ENCODE assay signal across 8 mouse cellular contexts in genomic region chr17:12534353-12535145, GRCm38 (mm10). TPM values are rescaled to one million over a fixed set of nuclear protein-coding genes. Genes with fewer than 3 reads are reported as not detected.
DNase-seq lines count a peak whose midpoint lies in the region; ATAC-seq and TF ChIP-seq lines count a peak whose summit lies in the region.

No protein-coding gene starts in this region.

- H3K79me2 ChIP-seq in MEL (ENCODE audit: control insufficient read depth, insufficient read depth, low read length, poor library complexity) = no peaks in the 10 kb centered on the region

- peak; percentile 70 for TF ChIP-seq RAD21 in MEL (IDR thresholded peaks at IDR 0.05; ENCODE audit: low read depth, low read length)

- H3K9ac ChIP-seq in forebrain, embryonic 15.5 days (replicated peaks) = no peak overlapping the region
- H3K9ac ChIP-seq in MEL (ENCODE audit: control insufficient read depth, low read depth, low read length, poor library complexity, severe bottlenecking) = no peak overlapping the region

- TF ChIP-seq EP300 in MEL (IDR thresholded peaks at IDR 0.05; ENCODE audit: low read depth in 1 of 2, low read length in 2 of 2) = no peak

- WGBS in forebrain, embryonic 10.5 days = 65% methylated on average over 13 of the region's 13 CpGs
- 70% methylated on average over 13 of the region's 13 CpGs for WGBS in forebrain, embryonic 15.5 days
- 37% methylated on average over 13 of the region's 13 CpGs for WGBS in lung, adult 2 months

- peak; percentile 63 for DNase-seq in forebrain, embryonic 10.5 days (ENCODE audit: extremely low spot score, low spot score)
- peak; percentile 85 for DNase-seq in MEL (ENCODE audit: low read depth, low spot score)
- peak; percentile 51 for DNase-seq in cerebellum, adult 11 months
- DNase-seq in gastrocnemius, adult 18-20 months (ENCODE audit: low spot score) = peak; percentile 79
- DNase-seq in kidney, postnatal 14 days = peak; percentile 76
- peak; percentile 32 for DNase-seq in lung, adult 2 months
- peak; percentile 16 to 24 for DNase-seq in right cerebral cortex, postnatal 36 days (ENCODE audit: low spot score in 2 of 2)

- no peak for ATAC-seq in forebrain, embryonic 15.5 days (replicated peaks)

- peak; percentile 89 to 96 (median 93) for TF ChIP-seq CTCF in MEL (IDR thresholded peaks at IDR 0.05 in 2 of 3, conservative IDR thresholded peaks at IDR 0.05 in 1 of 3; ENCODE audit: control insufficient read depth in 1 of 3, insufficient read depth in 1 of 3, low read depth in 2 of 3, low read length in 3 of 3, poor library complexity in 1 of 3, severe bottlenecking in 1 of 3)
- TF ChIP-seq CTCF in lung, adult 2 months (IDR thresholded peaks at IDR 0.05; ENCODE audit: insufficient read depth, low read length) = peak; percentile 86

- no peaks in the 10 kb centered on the region; the same call in 1 of the 2 replicates for H3K4me1 ChIP-seq in forebrain, embryonic 10.5 days
- no peaks in the 10 kb centered on the region for H3K4me1 ChIP-seq in forebrain, embryonic 15.5 days
- no peaks in the 10 kb centered on the region for H3K4me1 ChIP-seq in MEL (ENCODE audit: control insufficient read depth in 1 of 2, insufficient read depth in 2 of 2, low read length in 2 of 2)
- no peaks in the 10 kb centered on the region for H3K4me1 ChIP-seq in lung, adult 2 months (ENCODE audit: control insufficient read depth, insufficient read depth, low read length)

- H3K4me3 ChIP-seq in forebrain, embryonic 10.5 days = no peak overlapping the region
- H3K4me3 ChIP-seq in forebrain, embryonic 15.5 days = no peak overlapping the region
- no peak overlapping the region for H3K4me3 ChIP-seq in MEL (ENCODE audit: control insufficient read depth in 1 of 2, insufficient read depth in 1 of 2, low read depth in 2 of 2, low read length in 2 of 2)
- no peak overlapping the region for H3K4me3 ChIP-seq in lung, adult 2 months (replicated peaks; ENCODE audit: extremely low read depth, low read depth, low read length)

- no peak overlapping the region for H3K4me2 ChIP-seq in forebrain, embryonic 15.5 days (replicated peaks)

- no peaks in the 10 kb centered on the region for H3K36me3 ChIP-seq in forebrain, embryonic 10.5 days (replicated peaks)
- H3K36me3 ChIP-seq in forebrain, embryonic 15.5 days = no peaks in the 10 kb centered on the region
- no peaks in the 10 kb centered on the region for H3K36me3 ChIP-seq in MEL (ENCODE audit: control insufficient read depth in 1 of 2, insufficient read depth in 2 of 2, low read length in 2 of 2)

- TF ChIP-seq POLR2A in MEL (IDR thresholded peaks at IDR 0.05; ENCODE audit: control insufficient read depth in 1 of 2, insufficient read depth in 1 of 2, low read depth in 1 of 2, low read length in 2 of 2, poor library complexity in 1 of 2) = no peak
- no peak for TF ChIP-seq POLR2A in lung, adult 2 months (IDR thresholded peaks at IDR 0.05; ENCODE audit: borderline replicate concordance, extremely low read depth, low read depth, low read length)

- H3K27me3 ChIP-seq in forebrain, embryonic 10.5 days (ENCODE audit: poor library complexity, severe bottlenecking) = no peaks in the 10 kb centered on the region
- no peaks in the 10 kb centered on the region for H3K27me3 ChIP-seq in forebrain, embryonic 15.5 days
- peaks cover 0 to 3% of the 10 kb centered on the region in 2 experiments; a peak in 1 of 4 replicates for H3K27me3 ChIP-seq in MEL (ENCODE audit: control insufficient read depth in 1 of 2, insufficient read depth in 2 of 2, low read length in 2 of 2)

- no peaks in the 10 kb centered on the region for H3K9me3 ChIP-seq in forebrain, embryonic 10.5 days
- H3K9me3 ChIP-seq in forebrain, embryonic 15.5 days = no peaks in the 10 kb centered on the region
- no peaks in the 10 kb centered on the region for H3K9me3 ChIP-seq in MEL (replicated peaks; ENCODE audit: insufficient read depth, low read length)

- no peak overlapping the region for H3K27ac ChIP-seq in forebrain, embryonic 10.5 days
- no peak overlapping the region for H3K27ac ChIP-seq in forebrain, embryonic 15.5 days (replicated peaks)
- no peak overlapping the region for H3K27ac ChIP-seq in MEL (ENCODE audit: control insufficient read depth, low read depth, low read length)

TF ChIP-seq in MEL, 35 proteins besides CTCF, POLR2A, EP300 and RAD21:
- TF ChIP-seq JUND (IDR thresholded peaks at IDR 0.05; ENCODE audit: low read depth, low read length) (0 out of 2 replicates have a peak, but pooled peaks have one; percentile 20), ZC3H11A (IDR thresholded peaks at IDR 0.05; ENCODE audit: low read depth, low read length) (peak; percentile 70), SMC3 (IDR thresholded peaks at IDR 0.05; ENCODE audit: low read depth, low read length) (peak; percentile 97), SIN3A (IDR thresholded peaks at IDR 0.05; ENCODE audit: low read length) (no peak), ZMIZ1 (IDR thresholded peaks at IDR 0.05; ENCODE audit: low read depth, low read length) (no peak), ZNF384 (IDR thresholded peaks at IDR 0.05; ENCODE audit: low read depth, low read length) (peak; percentile 35; the same call in 1 of the 2 replicates)

RNA-seq across cellular contexts. Expression of gene Slc22a3, which starts 27.0 kb away (rescaled TPM):
- polyA plus RNA-seq in forebrain, embryonic 10.5 days (2016; fragmentation: Nextera tagmentation; extraction: Ambion mirVana) = 0.04 TPM in 1 of 2 replicates, not detected in the other
- 0.15 and 0.51 TPM in 2 replicates for polyA plus RNA-seq in forebrain, embryonic 15.5 days (2015; fragmentation: Nextera tagmentation; extraction: Ambion mirVana)
- total RNA-seq in MEL (2012; rRNA removed) = 31.5 and 56.0 TPM in 2 replicates
- polyA plus RNA-seq in MEL (2012; ENCODE audit: insufficient read depth in 1 of 2, insufficient read length in 2 of 2, low read depth in 1 of 2, low replicate concordance in 2 of 2, missing spikeins in 1 of 2) = 10 to 100 TPM in 1 of 2 experiments, not detected in 1; 87.7 TPM
- 1 to 10 TPM; 1.1 to 1.3 TPM for total RNA-seq in gastrocnemius, adult 18-20 months (2021)
- 5.5 and 6.0 TPM in 2 replicates for polyA plus RNA-seq in lung, adult 2 months (2012; rRNA removed)

RNA-seq across cellular contexts. Expression of gene Slc22a2, which starts 49.4 kb away (rescaled TPM):
- not detected in 2 replicates for polyA plus RNA-seq in forebrain, embryonic 10.5 days (2016; fragmentation: Nextera tagmentation; extraction: Ambion mirVana)
- 0.50 and 1.0 TPM in 2 replicates for polyA plus RNA-seq in forebrain, embryonic 15.5 days (2015; fragmentation: Nextera tagmentation; extraction: Ambion mirVana)
- not detected in 2 replicates for total RNA-seq in MEL (2012; rRNA removed)
- polyA plus RNA-seq in MEL (2012; ENCODE audit: insufficient read depth in 1 of 2, insufficient read length in 2 of 2, low read depth in 1 of 2, low replicate concordance in 2 of 2, missing spikeins in 1 of 2) = not detected
- not detected for total RNA-seq in gastrocnemius, adult 18-20 months (2021)
- 0.08 TPM in 1 of 2 replicates, not detected in the other for polyA plus RNA-seq in lung, adult 2 months (2012; rRNA removed)

Comparison
In these comparisons a context has a peak if more than half of its experiments do, and no peak if none do; other contexts are left out.
1. DNase-seq: peak in every context shown above with its lines; median percentile 85 in MEL; 79 in gastrocnemius, adult 18-20 months; 76 in kidney, postnatal 14 days; 63 in forebrain, embryonic 10.5 days; 51 in cerebellum, adult 11 months; 32 in lung, adult 2 months; 20 in right cerebral cortex, postnatal 36 days.